Mouse (Mus musculus): ENCODE measurements around the gene Atp2a2. TPM values are rescaled to one million over a fixed set of nuclear protein-coding genes. Genes with fewer than 3 reads are reported as not detected.
"Not testable (repeated sequence)": the region's sequence is repeated elsewhere in the genome, so short reads cannot be mapped to it uniquely, and the experiment has no call there.

Gene Atp2a2
- polyA plus RNA-seq, 3 experiments from 2014 or later: 12.5 to 16.2 (median 13.1) TPM

DNA sequence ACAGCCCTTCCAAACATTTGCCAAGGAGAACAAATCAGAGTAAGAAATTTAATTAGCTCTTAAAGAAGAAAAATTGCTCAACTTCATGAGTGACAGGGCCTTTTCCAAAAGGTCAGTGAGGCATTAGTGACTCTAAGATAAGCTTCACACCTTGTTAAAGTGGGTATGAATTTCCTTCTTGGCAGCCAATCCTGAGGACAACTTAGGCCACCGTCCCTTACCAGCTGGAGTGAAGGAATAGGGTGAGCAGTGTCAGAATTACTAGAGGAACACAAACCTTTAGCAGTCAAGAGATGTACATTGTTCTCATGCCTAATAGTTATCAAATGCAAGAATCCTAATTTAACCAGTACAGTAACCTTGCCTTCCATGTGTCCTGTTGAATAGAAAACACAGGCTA is 7.6 kb downstream of the Atp2a2 start:
- no peak for ATAC-seq

DNA sequence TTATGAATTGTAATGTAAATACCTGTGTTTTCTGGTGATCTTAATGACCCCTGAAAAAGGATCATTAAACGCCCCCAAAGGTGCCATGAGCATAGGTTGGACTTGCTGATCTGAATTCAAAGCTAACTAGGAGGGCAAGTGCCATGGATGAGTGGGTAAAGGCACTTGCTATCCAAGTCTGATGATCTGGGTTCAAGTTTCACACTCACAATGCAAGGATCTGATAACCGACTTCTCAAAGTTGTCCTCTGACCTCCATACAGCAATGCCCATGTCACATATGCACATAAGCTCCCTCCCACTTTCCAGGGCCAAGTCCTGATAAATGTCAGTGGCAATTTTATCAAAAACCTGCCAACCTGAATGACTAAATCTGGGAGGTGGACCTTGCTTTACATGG is 9.0 kb downstream of the Atp2a2 start:
- no peak for ATAC-seq

DNA sequence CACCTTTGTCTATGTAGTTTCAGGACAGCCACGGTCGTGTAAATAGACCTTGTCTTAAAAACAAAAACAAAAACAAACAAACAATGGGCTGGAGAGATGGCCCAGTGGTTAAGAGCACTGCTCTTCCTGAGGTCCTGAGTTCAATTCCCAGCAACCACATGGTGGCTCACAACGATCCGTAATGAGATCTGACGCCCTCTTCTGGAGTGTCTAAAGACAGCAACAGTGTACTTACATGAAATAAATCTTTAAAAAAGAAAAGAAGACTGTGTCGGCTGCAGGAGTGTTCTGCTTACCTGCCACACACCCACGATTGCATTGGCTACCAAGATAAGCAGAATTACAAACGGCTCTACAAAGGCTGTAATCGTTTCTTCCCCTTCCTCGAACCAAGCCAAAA is 10.6 kb downstream of the Atp2a2 start:
- no peak for ATAC-seq

DNA sequence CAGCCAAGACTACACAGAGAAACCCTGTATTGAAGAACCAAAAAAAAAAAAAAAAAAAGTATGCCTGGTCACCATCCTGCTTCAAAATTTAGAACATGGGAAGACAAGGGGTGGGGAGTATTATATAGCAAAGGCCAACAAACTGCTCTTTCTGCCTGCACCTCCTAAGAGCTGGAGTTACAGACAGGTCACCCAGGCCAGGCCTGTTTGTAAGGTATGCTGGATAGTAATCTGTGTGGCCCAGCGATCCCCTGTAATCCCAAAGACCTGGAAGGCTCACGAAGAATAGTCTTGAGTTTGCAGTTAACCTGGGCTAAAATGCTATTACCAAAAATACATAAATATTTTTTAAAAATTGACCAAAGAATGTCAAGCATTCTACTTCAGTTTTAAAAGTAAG is 11.9 kb downstream of the Atp2a2 start:
- no peak for ATAC-seq

DNA sequence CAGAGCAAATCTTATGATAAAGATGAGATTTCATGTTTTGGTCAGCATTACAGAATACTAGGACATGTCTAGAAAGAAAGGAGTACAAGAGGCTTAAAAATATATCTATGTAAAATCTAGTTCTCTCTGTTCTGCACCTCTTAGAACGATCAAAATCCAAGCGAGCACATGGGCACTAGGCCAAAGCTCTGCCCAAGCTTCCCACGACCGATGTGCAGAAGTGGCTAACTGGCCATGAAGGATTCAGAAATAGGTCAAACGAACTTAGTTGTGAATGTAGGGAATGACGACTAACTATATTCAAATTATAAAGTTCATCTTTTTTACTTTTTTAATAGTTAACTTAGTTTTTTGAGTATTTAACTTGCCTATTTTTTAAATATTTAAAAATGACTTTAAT is 14.2 kb downstream of the Atp2a2 start:
- ATAC-seq: no peak

DNA sequence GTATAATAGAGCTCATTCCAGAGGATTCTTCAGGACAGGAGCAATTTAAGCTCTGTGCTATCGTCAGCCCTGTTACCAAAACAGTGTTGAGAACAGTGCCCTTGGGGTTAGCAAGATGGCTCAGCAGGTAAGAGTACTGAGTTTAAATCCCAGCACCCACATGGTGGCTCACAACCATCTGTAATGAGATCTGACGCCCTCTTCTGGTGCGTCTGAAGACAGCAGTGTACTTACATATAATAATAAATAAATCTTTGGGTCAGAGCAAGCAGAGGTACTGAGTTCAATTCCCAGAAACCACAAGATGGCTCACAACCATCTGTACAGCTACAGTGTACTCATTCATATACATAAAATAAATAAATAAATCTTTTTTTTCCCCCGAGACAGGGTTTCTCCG is 15.8 kb downstream of the Atp2a2 start:
- not testable (repeated sequence) for ATAC-seq

DNA sequence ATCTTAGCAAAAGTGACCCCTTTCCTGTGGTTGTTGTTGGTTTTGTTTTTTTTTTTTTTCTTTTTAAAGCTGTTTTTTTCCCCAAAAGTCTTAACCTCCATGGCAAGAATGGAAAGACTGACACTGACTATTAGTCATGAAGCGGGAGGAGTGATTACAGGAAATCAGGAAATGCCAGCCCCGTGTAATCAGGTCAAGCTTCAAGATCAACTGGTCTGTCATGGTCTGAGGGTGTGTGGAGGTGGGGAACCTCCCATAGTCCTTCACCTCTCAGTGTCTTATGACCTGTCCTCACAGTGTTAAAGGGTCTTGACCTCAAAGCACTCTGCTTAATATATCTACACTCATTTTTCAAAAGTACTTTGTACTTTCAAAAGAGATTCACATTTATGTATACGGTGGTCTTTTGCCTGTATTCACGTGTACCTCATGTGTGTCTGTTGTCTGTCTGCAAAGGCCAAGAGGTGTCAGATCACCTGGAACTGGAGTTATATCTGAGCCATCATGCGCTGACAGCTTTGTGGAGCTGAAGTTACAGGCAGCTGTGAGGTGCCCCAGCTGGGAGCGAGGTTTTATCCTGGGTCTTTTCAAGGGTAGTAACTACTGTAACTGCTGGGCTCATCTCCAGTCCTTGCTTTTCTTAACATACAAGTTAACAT is 19.2 kb downstream of the Atp2a2 start:
- no peak for ATAC-seq

DNA sequence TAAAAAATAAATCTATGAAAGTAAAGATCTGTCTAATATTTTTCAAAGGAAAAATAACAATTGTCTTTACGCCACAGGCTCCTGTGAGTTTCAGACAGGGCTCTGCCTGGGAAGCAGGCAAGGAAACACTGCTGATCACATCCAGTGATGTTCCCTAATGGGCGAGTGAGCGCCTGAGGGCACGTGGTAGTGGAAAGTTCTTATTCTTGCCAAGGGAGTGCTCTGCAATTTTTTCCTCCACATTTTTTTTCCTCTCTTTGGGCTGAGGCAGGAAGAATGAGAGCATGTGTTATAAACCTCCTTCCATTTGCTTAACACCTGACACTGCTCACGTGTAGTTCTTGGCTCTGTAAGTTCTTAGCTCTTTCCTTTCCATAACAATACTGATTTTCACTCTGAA is 20.2 kb downstream of the Atp2a2 start:
- no peak for ATAC-seq

DNA sequence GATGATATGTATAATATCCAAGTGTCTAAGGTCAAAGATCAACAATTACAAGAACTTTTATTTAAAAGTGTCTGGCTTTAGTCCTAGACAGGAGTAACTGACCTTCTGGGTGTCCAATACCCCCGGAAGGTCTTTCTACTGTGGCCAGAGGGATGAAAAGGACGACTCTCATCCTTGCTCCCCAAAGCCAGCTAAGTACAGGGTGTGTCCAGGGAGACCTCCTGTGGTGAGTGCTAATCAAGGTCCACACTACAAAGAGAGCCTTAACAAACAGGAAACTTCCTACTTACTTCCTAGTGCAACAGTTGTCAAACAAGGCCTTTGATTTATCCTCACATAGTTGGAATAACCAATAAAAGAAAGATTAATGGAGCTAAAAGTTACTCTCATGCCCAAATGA is 22.9 kb downstream of the Atp2a2 start:
- ATAC-seq: no peak

DNA sequence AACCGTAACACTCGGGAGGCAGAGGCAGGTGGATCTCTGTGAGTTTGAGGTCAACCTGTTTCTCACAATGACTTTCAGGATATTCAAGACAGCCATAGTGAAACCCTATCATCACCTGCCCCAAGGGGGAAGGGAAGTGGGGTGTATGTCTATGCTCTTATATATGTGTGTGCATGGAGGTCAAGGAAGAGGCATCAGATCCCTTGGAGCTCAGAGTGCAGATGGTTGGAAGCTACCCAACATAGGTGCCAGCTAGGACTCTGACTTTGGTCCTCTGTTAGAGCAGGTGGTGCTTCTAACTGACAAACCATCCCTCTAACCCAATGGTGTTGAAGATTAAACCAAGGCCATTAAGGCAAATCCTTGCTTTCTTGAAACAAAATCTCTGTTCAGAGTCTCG is 24.5 kb downstream of the Atp2a2 start:
- ATAC-seq: no peak

DNA sequence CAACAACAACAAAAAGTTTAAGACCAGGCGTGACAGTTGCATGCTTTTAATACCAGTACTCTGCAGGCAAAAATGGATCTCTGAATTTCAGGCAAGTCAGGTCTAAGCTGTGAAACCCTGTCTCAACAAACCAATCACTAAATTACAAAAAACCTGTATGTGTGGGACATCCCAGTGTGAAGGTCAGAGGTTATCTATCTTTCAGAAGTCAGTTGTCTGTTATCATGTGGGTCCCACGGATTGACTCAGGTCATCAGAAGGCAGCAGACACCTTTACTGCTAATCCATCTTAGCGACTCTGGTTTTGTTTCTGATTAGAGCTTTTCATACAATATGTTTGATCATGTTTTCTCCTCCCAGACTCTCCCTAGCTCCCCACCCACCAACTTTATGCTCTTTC is 25.9 kb downstream of the Atp2a2 start:
- no peak for ATAC-seq

DNA sequence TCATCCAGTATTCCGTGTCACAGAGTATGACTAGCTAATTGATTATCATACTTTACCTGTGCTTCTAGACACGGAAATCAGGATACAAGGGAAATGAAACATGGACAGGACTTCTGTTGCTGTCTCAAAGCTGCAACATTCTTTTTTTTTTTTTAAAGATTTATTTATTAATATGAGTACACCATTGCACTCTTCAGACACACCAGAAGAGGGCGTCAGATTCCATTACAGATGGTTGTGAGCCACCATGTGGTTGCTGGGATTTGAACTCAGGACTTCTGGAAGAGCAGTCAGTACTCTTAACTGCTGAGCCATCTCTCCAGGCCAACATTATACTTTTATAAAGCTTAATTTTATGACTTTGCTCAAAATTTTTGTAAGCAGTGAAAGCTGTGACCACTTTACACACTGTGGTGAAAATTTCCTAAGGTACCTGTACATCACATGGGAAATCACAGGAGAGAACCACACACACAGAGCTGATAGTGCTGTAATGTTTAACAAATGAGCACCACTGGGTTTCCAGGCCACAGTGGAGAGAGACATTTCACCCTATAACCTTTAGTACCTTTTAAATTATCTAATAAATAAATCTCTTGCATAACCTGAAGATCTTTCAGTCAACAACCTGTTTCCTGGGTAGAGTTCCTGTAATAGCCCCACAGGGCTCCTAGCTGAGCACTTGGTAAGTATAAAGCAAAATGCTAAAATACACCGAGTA is 27.2 kb downstream of the Atp2a2 start:
- no peak for ATAC-seq

DNA sequence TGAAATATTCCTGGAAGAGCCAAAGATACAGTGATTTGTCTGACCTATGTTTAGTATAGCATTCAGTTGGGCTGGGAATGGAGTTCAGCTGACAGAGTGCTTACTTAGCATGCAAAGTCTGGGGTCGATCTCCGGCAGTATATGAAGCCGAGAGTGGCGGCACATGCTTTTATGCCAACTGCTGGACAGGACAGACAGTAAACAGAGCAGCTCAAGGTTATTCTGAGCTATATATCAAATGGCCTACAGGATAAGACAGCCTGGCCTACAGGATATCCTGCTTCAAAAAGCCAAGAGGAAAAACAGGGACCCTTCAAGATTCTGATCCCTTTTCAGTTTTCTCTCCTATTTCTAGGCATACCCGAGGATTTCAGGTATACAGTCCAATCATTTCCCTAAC is 30.4 kb downstream of the Atp2a2 start:
- ATAC-seq: no peak

DNA sequence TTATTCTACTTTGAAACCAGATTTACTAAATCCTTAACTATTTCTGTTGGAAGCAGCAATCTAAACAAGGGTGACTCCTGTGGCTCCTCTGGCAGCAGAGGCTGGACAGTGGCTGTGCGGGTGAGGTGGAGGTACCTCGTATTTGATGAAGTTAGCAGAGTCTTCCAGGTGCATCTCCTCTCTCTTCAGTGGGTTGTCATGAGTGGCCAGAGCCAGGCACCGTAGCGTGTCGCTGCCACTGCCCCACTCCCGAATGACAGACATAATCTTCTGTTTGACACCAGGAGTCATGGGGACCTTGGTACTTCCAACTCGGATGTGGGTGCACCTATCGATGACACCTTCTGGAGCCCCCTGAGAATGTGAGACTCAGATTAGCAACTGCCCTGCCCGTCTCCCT is 40.6 kb downstream of the Atp2a2 start:
- ATAC-seq: no peak

DNA sequence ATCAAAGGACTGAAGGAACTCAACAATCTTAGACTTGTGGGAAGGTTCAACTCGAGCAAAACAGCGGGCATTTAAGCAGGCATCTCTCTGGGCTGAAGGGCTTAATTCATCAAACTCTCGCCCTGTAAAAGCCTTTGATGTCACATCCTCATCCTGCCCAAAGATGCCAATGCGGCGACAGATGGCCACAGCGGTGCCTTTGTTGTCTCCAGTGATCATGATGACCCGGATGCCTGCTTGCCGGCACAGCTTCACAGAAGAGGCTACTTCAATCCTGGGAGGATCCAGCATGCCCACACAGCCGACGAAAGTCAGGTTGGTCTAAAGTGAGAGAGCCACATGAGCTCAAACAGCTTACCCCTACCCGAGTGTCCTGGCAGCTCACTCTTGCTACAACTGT is 41.4 kb downstream of the Atp2a2 start:
- ATAC-seq: no peak

DNA sequence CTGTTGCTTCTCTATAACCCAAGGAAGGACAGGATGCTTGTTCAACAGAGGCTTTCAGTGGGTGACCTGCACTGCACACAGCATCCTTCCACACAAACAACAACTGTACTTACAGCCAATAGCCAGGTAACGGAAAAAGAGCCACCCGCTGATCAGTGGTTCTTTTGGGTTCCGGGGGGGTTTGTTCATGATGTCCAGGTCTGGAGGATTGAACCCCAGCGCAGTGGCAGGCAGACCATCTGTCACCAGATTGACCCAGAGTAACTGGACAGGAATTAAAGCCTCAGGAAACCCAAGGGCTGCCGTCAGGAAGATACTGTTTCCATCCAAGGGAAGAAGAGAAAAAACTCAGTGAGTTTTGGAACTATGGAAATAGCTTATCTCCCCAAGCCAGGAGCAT is 42.7 kb downstream of the Atp2a2 start:
- no peak for ATAC-seq

DNA sequence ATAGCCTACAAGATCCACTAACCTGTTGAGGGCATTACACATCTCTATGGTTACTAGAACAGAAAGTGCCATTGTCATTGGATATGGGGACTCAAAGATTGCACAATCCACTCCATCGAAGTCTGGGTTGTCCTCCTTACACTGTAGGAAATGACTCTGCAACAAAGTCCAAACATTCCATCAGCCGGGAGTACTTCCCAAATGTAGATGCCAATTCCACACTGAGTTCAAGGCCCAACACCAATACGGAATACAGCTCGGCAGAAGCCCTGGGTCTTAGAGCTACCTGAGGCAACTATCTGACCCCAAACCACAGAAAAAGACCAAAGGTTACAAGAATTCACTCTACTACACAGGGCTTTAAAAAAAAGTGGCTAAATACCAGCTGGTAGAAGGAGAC is 44.0 kb downstream of the Atp2a2 start:
- ATAC-seq: no peak

DNA sequence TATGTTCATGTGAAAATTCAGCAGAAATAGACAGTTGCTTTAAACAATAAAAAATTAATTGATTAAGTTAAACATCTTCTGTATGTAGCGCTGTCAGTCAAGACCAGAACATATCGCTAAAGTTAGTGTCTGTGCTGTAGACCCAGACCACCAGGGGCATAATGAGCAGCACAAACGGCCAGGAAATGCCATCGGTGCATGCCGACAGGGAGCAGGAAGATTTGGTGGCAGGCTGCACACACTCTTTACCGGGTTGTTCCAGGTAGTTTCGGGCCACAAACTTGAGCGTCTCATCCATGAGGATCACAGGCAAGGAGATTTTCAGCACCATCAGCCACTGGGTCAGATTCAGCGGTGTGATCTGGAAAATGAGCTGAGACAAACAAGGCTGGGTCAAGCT is 45.0 kb downstream of the Atp2a2 start:
- ATAC-seq: not testable (repeated sequence)

DNA sequence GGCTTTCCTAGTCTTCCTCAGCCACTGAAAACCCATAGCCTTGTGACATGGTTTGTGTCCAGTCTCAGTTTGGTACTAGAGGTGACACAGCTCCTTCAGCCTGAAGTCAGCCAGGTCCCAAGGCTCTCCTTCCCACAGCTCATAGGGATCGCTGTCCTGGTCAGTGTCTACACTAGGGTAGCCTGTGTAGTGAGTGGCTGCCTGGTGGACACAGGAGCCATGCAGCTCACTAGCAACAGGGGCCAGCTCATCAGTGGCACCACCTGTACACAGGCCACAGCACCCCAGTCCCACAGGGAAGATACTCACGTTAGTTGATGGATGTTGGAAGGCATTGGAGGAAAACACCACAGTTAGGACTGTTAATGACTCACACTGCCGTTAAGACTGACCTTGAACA is 46.4 kb downstream of the Atp2a2 start:
- no peak for ATAC-seq

DNA sequence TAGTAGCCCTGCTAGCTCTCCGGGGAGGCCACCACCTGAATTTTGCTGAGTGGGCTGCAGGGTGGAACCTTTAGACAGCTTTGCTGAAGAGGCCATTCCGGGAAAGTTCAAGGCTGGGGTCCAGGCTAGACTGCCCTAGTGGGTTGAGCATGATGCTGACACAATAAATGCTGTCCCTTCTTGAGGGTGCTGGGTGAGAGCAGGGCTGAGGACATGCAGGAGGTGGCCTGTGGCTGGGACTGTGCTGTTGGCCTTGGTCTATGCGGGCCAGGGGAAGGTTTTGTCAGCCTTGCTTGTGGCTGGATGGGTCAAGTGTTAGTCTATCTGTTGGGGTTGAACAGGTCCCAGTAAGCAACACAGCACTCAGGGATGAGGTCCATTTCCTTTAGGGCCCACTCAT is 47.1 kb downstream of the Atp2a2 start:
- ATAC-seq: no peak

DNA sequence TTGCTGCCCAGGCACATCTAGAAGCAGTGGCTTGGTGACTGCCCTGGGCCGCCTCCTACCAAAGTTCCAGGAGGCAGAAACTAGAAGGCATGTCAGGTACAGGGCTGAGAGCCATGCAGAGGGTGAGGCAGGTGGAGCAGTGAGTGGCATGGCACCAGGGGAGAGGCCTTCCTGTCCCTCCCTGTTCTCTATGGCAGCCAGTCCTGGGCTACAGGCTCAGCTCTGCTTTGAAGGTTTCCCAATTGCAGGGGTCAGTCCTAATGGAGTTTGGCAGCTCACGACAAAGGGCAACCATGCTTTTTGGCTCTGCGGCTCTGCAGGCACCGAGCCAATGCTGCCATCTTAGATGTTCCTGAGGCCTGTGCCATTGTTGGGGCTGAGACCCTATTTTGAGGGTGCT is 47.6 kb downstream of the Atp2a2 start:
- no peak for ATAC-seq

DNA sequence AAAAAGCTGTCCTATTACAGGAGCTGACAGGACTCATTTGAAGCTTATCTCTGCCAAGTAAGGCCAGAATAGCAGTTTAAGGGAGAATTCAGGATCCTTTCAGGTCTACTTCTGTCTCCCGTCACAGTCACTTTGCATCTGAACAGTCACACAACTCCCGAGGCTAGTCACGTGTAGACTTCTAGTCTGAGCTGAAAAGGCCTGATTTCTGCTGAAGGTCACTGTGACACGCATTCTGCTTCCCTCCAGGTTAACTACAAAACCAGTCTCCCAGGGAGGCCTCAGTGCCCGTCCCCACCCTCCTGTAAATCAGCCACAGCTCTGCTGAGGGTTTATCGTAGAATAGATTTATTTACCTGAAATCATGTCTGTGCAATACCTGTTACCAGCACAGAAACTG is 48.8 kb downstream of the Atp2a2 start:
- no peak for ATAC-seq

DNA sequence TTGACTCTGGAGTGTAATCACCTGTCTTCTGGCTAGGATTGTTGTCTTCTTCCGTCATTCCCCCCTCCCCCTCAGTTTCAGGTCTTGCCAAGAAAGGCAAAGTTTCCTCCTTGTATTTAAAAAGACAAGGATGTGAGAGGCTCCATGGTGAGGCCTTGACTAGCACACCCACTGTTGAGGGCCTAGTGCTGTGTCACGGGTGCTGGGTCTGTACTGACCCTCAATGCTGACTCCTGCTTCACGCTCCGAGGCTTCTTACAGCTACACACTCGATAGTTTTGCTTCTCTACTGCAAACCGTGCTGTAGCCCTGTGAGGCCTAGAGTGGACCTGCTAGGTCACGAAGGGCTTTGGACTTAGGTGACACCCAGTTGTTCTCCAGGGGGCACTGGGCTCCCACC is 49.8 kb downstream of the Atp2a2 start:
- no peak for ATAC-seq

DNA sequence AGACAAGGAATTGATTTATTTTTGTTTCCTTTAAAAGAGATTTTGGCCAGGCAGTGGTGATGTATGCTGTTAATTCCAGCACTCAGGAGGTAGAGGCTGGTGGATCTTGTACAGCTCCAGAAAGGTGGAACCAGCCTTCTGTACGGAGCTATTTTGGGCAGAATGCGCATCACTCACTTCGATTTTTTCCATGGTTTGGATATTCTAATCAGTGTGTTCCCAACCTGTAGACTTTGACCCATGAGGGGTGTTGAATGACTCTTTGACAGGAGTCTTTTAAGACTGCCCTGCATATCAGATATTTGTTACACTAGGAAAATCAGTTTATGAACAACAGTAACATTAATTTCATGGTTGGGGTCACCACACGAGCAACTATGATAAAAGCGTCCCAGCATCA is 50.7 kb downstream of the Atp2a2 start:
- no peak for ATAC-seq

DNA sequence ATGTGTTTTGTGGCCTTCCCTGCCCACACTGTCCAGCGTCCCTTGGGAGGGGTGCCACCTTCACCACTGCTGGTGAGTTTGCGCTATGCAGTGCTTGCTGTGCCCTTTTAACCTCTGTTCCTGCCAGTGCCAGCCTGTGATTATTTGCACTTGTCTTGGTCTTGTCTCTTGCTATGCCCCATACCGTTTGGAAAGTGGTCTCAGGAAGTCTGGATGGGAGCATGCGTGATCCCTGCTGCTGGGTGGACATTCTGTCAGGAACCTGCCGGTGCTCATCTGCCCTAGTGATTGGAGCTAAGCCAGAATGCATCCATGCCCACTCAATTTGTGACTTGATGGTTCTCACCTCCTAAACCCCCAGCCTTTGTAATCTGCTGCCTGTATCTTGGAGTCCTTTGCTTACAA is 51.1 kb downstream of the Atp2a2 start:
- no peak for ATAC-seq
